Mouse (Mus musculus) lung, postnatal 36 days (tissue): ENCODE results near the gene Cwc27.

Experiments
- DNase-seq: peaks from one replicate; pipeline ENCODE4 v3.0.0; 2022; ENCODE audit warnings: mixed read lengths

The Cwc27 gene

GRCm38 (mm10) chr13:104608516-104608915, 208.4 kb downstream of the Cwc27 start:
- no peak for DNase-seq

GRCm38 (mm10) chr13:104606786-104607580, 210.0 kb downstream of the Cwc27 start:
- peak; percentile 22 for DNase-seq

GRCm38 (mm10) chr13:104605111-104605510, 211.8 kb downstream of the Cwc27 start:
- peak; percentile 53 for DNase-seq

GRCm38 (mm10) chr13:104602197-104602596, 214.7 kb downstream of the Cwc27 start:
- DNase-seq = no peak

- DNase-seq = no peak
These were observed 215.2 kb downstream of the Cwc27 start for GRCm38 (mm10) chr13:104601783-104602182.

- no peak for DNase-seq
These were observed 220.7 kb downstream of the Cwc27 start for GRCm38 (mm10) chr13:104596199-104596598.

- no peak for DNase-seq
These were observed 222.1 kb downstream of the Cwc27 start for GRCm38 (mm10) chr13:104594820-104595351.

- DNase-seq = peak; percentile 66
These were observed 226.0 kb downstream of the Cwc27 start for GRCm38 (mm10) chr13:104590931-104591330.

- DNase-seq = peak; percentile 19
These were observed 226.8 kb downstream of the Cwc27 start for GRCm38 (mm10) chr13:104590097-104590607.

GRCm38 (mm10) chr13:104588383-104588782, 228.6 kb downstream of the Cwc27 start:
- DNase-seq = no peak
